Mouse (Mus musculus): Measurements from ENCODE around the gene Inpp4a.
A peak's percentile ranks its signal among the peaks of the same experiment; 100 is the strongest.

Inpp4a gene

GRCm38 (mm10) chr1:37299540-37300491 lies at the start of gene Inpp4a:
TSS of gene Inpp4a (plus strand) at chr1:37299865.
- peak; percentile 93 for DNase-seq (ENCODE audit: low read depth, low spot score)

- peak; percentile 66 for DNase-seq (ENCODE audit: low read depth, low spot score)
Measured at GRCm38 (mm10) chr1:37250643-37251310, 48.9 kb upstream of the Inpp4a start.

- no peak for DNase-seq (ENCODE audit: low read depth, low spot score)
Measured at GRCm38 (mm10) chr1:37258443-37258842, 41.2 kb upstream of the Inpp4a start.

- DNase-seq (ENCODE audit: low read depth, low spot score), result peak; percentile 79
Measured at GRCm38 (mm10) chr1:37272464-37272863, 27.2 kb upstream of the Inpp4a start.

- DNase-seq (ENCODE audit: low read depth, low spot score), result no peak
Measured at GRCm38 (mm10) chr1:37286556-37286955, 13.1 kb upstream of the Inpp4a start.

- no peak for DNase-seq (ENCODE audit: low read depth, low spot score)
Measured at GRCm38 (mm10) chr1:37287748-37288147, 11.9 kb upstream of the Inpp4a start.

- peak; percentile 30 for DNase-seq (ENCODE audit: low read depth, low spot score)
Measured at GRCm38 (mm10) chr1:37288181-37288935, 11.3 kb upstream of the Inpp4a start.

GRCm38 (mm10) chr1:37288941-37289340 lies 10.7 kb upstream of the Inpp4a start:
- DNase-seq (ENCODE audit: low read depth, low spot score), result no peak

GRCm38 (mm10) chr1:37296414-37296813 lies 3.3 kb upstream of the Inpp4a start:
- no peak for DNase-seq (ENCODE audit: low read depth, low spot score)

GRCm38 (mm10) chr1:37298904-37299303 lies 761 bp upstream of the Inpp4a start:
- no peak for DNase-seq (ENCODE audit: low read depth, low spot score)

GRCm38 (mm10) chr1:37300650-37301049 lies 985 bp downstream of the Inpp4a start:
- no peak for DNase-seq (ENCODE audit: low read depth, low spot score)

GRCm38 (mm10) chr1:37302801-37303200 lies 3.1 kb downstream of the Inpp4a start:
- no peak for DNase-seq (ENCODE audit: low read depth, low spot score)

- no peak for DNase-seq (ENCODE audit: low read depth, low spot score)
Measured at GRCm38 (mm10) chr1:37305691-37306287, 6.1 kb downstream of the Inpp4a start.

GRCm38 (mm10) chr1:37307586-37307985 lies 7.9 kb downstream of the Inpp4a start:
- no peak for DNase-seq (ENCODE audit: low read depth, low spot score)

GRCm38 (mm10) chr1:37308021-37308742 lies 8.5 kb downstream of the Inpp4a start:
- DNase-seq (ENCODE audit: low read depth, low spot score), result no peak

GRCm38 (mm10) chr1:37308743-37309100 lies 9.1 kb downstream of the Inpp4a start:
- no peak for DNase-seq (ENCODE audit: low read depth, low spot score)

- DNase-seq (ENCODE audit: low read depth, low spot score), result no peak
Measured at GRCm38 (mm10) chr1:37309939-37310515, 10.4 kb downstream of the Inpp4a start.

GRCm38 (mm10) chr1:37314338-37314737 lies 14.7 kb downstream of the Inpp4a start:
- no peak for DNase-seq (ENCODE audit: low read depth, low spot score)

GRCm38 (mm10) chr1:37317644-37318285 lies 18.1 kb downstream of the Inpp4a start:
- no peak for DNase-seq (ENCODE audit: low read depth, low spot score)

GRCm38 (mm10) chr1:37318558-37318957 lies 18.9 kb downstream of the Inpp4a start:
- no peak for DNase-seq (ENCODE audit: low read depth, low spot score)

Data from forelimb bud, embryonic 11.5 days (tissue).